Mouse (Mus musculus): Measurements from ENCODE around the gene Sh3bp2.

The Sh3bp2 gene

GRCm38 (mm10) chr5:34525663-34526476 lies at the start of gene Sh3bp2:
Gene Sh3bp2 (plus strand): TSS chr5:34525838.
- peak; percentile 96 for DNase-seq (ENCODE audit: low read depth)

DNA sequence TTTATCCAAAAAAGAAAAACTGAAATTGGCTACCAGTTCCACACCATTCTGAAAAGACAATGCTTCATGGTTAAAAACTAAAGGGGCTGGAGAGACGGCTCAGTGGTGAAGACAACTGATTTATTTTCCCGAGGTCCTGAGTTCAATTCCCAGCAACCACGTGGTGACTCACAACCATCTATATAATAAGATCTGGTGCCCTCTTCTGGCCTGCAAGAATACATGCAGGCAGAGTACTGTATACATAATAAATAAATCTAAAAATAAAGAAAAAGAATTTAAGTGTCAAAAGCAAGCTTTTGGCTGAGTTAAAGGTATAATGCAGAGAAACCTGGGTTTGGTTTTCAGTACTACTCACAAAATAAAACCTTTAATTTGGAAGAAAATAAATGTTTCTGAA lies 44.7 kb upstream of the Sh3bp2 start:
- DNase-seq (ENCODE audit: low read depth) = no peak

DNA sequence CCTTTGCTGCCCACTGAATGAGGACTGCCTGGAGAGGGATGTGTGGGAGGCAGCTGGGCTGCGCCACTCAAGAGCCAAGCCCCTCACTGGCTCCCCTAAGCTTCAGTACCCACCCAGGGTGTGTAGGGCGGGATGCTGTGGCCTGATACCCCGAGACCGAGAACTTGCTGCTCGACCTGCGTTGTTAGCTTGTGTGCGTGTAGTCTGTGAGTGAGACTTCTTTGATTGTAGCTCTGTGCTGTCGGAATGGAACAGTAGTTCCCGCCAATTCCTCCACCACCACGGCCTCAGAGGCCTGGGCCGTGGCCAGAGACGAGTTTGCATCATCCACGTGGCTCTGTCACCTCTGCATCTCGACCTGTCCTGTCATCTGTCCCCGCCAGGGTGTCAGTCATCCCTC lies 39.9 kb upstream of the Sh3bp2 start:
- no peak for DNase-seq (ENCODE audit: low read depth)

- DNase-seq (ENCODE audit: low read depth) = no peak
These were observed 38.1 kb upstream of the Sh3bp2 start for GRCm38 (mm10) chr5:34487320-34488090.

DNA sequence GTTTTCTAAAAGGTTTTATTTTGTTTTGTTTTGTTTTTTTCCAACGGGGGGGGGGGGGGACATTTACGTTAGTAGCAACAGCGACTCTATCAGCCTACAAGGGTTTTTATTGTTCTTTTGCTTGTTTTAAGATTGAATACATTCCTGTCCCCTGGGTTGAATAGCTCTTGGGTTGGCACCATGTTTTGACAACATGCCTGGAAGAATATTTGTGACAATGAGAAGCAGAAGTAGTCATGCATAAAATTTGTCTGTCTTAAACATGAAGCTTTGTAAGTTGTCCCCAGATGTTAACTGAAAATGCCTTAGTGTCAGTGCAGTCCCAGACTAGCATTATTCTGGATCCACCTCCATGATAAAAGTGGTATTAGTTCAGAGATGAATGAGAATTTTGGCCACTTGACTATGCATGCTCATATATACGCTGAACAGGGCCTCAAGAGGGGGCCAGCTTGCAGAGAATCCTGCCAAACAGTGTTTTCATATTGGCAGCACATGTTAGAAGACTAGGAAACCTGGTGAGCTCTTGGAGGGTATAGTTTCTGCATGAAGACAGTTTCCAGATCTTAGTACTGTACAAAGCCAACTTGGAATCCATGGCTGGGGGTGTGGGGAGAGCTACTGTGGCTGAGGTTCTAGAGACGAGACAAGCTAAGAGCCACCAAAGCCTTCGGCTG lies 36.8 kb upstream of the Sh3bp2 start:
- DNase-seq (ENCODE audit: low read depth) = no peak

DNA sequence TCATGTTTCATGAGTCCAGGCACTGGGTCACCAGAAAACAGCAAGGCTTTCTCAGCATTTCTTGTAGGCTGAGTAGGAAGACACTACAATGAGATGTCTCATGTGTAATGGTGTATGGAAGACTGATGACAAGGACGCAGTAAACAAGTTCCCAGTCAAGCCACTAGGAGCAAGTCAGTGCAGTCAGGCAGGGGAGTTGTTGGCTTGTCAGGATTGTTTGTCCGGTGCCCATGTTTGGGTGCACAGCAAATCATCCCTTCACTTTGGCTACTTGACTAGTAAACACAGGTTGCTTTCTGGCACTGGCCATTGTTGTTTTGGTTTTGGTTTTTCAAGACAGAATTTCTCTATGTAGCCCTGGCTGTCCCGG lies 36.2 kb upstream of the Sh3bp2 start:
- DNase-seq (ENCODE audit: low read depth) = no peak

- no peak for DNase-seq (ENCODE audit: low read depth)
These were observed 28.9 kb upstream of the Sh3bp2 start for GRCm38 (mm10) chr5:34496745-34497144.

DNA sequence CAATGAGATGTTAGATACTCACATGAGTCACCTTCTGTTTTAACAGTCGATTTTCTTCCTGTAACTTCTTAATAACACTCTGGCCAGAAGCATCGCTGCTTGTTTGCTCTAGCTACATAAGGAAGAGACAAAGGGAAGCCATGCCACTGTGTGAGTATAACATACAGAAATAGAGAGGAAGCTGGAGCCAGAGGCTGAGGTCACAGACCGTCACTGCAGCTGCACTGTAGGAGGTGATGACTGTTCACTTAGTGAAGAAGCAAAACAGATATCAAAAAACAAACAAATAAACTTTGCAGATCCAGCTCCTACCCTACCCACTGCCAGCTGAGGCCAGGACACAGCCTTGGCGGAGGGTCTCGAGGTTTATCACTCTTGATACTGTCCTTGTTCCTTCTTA lies 24.8 kb upstream of the Sh3bp2 start:
- DNase-seq (ENCODE audit: low read depth) = no peak

GRCm38 (mm10) chr5:34501588-34501987 lies 24.1 kb upstream of the Sh3bp2 start:
- DNase-seq (ENCODE audit: low read depth) = no peak

GRCm38 (mm10) chr5:34502411-34502810 lies 23.2 kb upstream of the Sh3bp2 start:
- DNase-seq (ENCODE audit: low read depth) = no peak

DNA sequence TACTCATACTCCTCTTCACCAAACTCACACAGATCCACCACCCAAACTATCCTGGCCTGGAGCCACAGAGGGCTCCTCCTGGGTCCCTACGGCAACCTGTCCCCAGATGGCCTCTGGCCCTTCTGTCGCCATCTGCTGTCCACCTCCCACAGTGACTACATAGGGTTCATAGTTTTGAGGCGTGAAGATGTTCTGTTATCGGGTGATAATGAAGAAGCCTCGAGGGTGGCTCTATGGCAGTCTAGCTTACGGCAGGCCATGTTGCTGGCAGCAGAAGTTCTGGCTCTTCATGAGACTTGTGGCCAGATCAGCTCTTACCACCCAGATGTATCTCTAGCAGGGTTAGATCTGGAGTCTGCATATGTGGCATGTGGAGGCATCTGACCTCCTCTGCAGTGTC lies 22.8 kb upstream of the Sh3bp2 start:
- DNase-seq (ENCODE audit: low read depth) = no peak

GRCm38 (mm10) chr5:34512486-34512885 lies 13.2 kb upstream of the Sh3bp2 start:
- DNase-seq (ENCODE audit: low read depth) = no peak

GRCm38 (mm10) chr5:34513466-34514217 lies 12.0 kb upstream of the Sh3bp2 start, which contains the start of gene Tnip2:
Gene Tnip2 (minus strand): TSS chr5:34513991.
- peak; percentile 97 for DNase-seq (ENCODE audit: low read depth)

DNA sequence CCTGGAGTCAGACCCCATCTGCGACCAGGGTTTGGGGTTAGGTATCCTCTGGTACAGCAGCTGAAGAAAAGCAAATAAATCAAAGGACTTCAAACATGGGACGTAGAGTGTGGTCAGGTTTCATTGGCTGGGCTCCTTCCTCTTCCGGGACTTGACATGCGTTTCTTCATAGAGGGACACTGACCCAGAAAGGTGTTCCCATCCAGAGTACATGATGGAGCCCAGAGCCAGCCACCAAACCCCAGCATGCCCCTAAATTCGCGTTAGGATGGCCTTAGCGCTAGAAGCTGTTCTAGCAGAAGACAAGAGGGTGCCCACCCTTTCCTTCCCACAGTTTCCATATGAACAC lies 11.4 kb upstream of the Sh3bp2 start:
- DNase-seq (ENCODE audit: low read depth) = no peak

DNA sequence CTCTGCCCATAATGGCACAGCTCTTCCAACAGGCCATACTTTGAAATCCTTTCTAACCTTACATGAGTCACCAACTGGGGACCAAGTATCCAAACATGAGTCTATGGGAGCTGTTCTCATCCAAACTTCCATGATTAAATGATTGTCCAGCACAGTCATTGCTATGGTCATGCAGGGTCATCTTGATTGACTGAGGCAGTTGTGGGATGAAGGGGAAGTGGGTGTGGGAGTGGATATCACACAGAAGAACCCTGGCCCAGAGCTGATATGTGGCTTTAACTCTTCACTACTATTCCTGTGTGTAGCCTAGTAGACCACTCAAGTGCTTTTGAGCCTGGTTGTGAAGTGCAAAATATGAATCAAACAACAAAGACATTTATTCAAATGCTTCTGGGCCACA lies 10.5 kb upstream of the Sh3bp2 start:
- DNase-seq (ENCODE audit: low read depth) = no peak

DNA sequence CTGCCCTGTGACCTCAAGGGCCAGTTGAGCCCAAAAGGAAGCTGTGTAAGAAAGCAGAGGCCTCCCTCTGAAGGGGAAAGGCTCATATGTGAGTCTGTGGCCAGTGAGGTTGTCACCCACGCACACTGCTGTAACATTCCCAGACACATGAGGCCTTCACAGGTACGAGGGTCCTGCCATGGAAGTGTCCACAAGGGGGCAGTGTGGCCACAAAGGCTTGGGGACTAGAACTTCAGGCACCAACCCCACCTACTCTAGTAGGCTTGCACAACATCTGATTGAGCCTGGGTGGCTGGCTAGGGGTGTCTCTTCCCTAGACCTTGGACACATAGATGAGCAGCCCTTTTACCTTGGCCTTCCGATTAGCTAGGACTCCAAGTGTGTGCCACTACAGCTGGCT lies 7.7 kb upstream of the Sh3bp2 start:
- peak; percentile 92 for DNase-seq (ENCODE audit: low read depth)

GRCm38 (mm10) chr5:34519389-34519910 lies 6.2 kb upstream of the Sh3bp2 start:
- DNase-seq (ENCODE audit: low read depth) = no peak

DNA sequence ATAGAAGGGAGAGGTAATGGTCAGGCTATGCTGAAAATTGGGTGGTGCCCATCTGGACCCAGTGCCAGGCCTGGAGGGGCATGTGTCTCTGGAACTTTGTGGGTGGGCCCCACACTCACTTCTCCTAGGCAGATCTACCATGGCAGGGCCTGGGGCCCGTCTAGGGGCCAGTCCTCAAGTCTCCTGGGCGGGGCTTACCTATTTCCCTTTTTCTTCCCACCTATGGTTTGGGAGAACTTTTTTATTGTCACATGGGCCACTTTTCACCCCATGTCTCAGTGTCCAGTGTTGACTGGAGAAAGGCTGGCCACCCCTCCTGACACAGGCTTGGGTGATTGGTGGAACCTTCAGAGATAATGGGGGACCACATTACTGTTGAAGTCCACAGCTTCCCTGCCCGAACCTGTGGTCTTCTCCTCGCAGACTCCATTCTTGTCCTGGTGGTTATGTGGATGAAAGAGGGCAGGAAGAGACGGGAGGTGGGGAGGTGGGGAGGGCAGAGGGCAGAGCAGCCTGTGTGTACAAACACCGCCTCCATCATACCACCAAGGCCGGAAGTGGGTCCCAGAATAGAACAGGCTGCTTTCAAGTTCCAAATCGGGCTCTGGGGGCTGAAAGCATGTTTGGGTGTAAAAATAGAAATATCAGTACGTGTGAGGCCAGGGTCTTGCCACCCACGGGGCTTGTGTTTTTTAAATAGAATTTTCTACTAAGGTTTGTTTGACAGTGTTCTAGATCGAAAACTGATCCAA lies 5.0 kb upstream of the Sh3bp2 start:
- DNase-seq (ENCODE audit: low read depth) = peak; percentile 71

DNA sequence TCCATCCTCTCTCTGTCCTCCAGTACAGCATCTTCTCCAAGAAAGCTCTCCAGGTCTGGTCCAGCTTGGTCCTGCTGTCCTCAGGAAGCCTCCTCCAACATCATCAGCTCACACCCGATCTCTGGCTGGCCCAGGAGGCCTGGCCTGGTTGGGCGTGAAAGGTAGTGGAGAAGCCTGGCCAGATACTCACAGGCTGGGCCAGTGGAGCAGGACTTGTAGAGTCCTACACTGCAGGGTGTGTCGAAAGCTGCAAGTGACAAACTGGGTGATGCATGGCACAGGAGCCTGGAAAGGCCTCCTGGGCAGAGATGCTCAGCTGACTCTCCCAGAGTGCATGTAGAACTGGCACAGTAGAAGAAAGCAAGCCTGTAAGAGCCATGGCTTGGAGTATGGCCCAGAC lies 4.3 kb upstream of the Sh3bp2 start:
- no peak for DNase-seq (ENCODE audit: low read depth)

GRCm38 (mm10) chr5:34523958-34524485 lies 1.6 kb upstream of the Sh3bp2 start:
- DNase-seq (ENCODE audit: low read depth) = peak; percentile 53

- DNase-seq (ENCODE audit: low read depth) = no peak
These were observed 1.1 kb upstream of the Sh3bp2 start for GRCm38 (mm10) chr5:34524511-34524910.

Data from naive thymus-derived CD4-positive, alpha-beta T cell, adult 2 months (primary cell).